Mouse (Mus musculus) B cell, adult 2 months (primary cell): Measurements from ENCODE around the gene Dnajc22.

ENCODE experiments used
- DNase-seq, 2 experiments: peaks; one replicate each; pipeline ENCODE4 v3.0.0; 2022

Dnajc22 gene

GRCm38 (mm10) chr15:99087253-99088075 lies 5.5 kb upstream of the Dnajc22 start, which contains the start of gene C1ql4:
C1ql4 (minus strand) TSS chr15:99087817.
- peak; percentile 70 to 73 for DNase-seq

GRCm38 (mm10) chr15:99088292-99088691 lies 4.7 kb upstream of the Dnajc22 start:
- peak; percentile 90 to 91 for DNase-seq

- no peak for DNase-seq
These were observed 3.9 kb upstream of the Dnajc22 start for GRCm38 (mm10) chr15:99089069-99089468.

- DNase-seq = no peak
These were observed 605 bp downstream of the Dnajc22 start for GRCm38 (mm10) chr15:99093291-99094258.

- no peak for DNase-seq
These were observed 1.8 kb downstream of the Dnajc22 start for GRCm38 (mm10) chr15:99094631-99095270.

- DNase-seq = no peak
These were observed 2.4 kb downstream of the Dnajc22 start for GRCm38 (mm10) chr15:99095356-99095755.

- no peak for DNase-seq
These were observed 3.3 kb downstream of the Dnajc22 start for GRCm38 (mm10) chr15:99096061-99096793.

- no peak for DNase-seq
These were observed 4.0 kb downstream of the Dnajc22 start for GRCm38 (mm10) chr15:99096831-99097500.

- no peak for DNase-seq
These were observed 5.0 kb downstream of the Dnajc22 start for GRCm38 (mm10) chr15:99097840-99098492.

- no peak for DNase-seq
These were observed 5.5 kb downstream of the Dnajc22 start for GRCm38 (mm10) chr15:99098493-99098861.

GRCm38 (mm10) chr15:99099139-99099556 lies 6.2 kb downstream of the Dnajc22 start:
- DNase-seq = peak; percentile 44 to 48

GRCm38 (mm10) chr15:99099984-99100383 lies 7.0 kb downstream of the Dnajc22 start:
- DNase-seq = no peak

GRCm38 (mm10) chr15:99105238-99105637 lies 12.3 kb downstream of the Dnajc22 start:
- no peak for DNase-seq

- DNase-seq = no peak
These were observed 14.9 kb downstream of the Dnajc22 start for GRCm38 (mm10) chr15:99107866-99108265.

- DNase-seq = no peak
These were observed 18.2 kb downstream of the Dnajc22 start for GRCm38 (mm10) chr15:99111139-99111538.

- DNase-seq = no peak
These were observed 18.8 kb downstream of the Dnajc22 start for GRCm38 (mm10) chr15:99111809-99112208.

- no peak for DNase-seq
These were observed 19.9 kb downstream of the Dnajc22 start for GRCm38 (mm10) chr15:99112843-99113395.

GRCm38 (mm10) chr15:99113396-99113975 lies 20.5 kb downstream of the Dnajc22 start:
- DNase-seq = no peak

- no peak for DNase-seq
These were observed 21.5 kb downstream of the Dnajc22 start for GRCm38 (mm10) chr15:99114312-99115064.

GRCm38 (mm10) chr15:99115065-99115423 lies 22.1 kb downstream of the Dnajc22 start:
- DNase-seq = no peak
